Mouse (Mus musculus) heart, adult 2 months (tissue): ENCODE measurements around the gene Fbln5. TPM values are rescaled to one million over a fixed set of nuclear protein-coding genes. Genes with fewer than 3 reads are reported as not detected.

Experiments used
- DNase-seq, 2 experiments: peaks; one replicate each; pipeline ENCODE4 v3.0.0; 2021
- H3K27ac ChIP-seq: fragments of 200-600 bp; 2 replicates; pipeline ENCODE4 v1.8.1; 2022
- H3K27me3 ChIP-seq: fragments of 200-500 bp; 2 replicates; pipeline ENCODE4 v1.6.1; 2012; ENCODE audit warnings: mild to moderate bottlenecking, low read length, inconsistent platforms, mixed read lengths; ENCODE audit not compliant: control insufficient read depth, insufficient read depth
- H3K36me3 ChIP-seq: fragments of 200-500 bp; 2 replicates; pipeline ENCODE4 v1.6.1; 2012; ENCODE audit warnings: low read length, inconsistent platforms; ENCODE audit not compliant: control insufficient read depth, insufficient read depth
- H3K4me1 ChIP-seq: fragments of 200-500 bp; 2 replicates; pipeline ENCODE4 v1.6.1; 2011; ENCODE audit warnings: low read length; ENCODE audit not compliant: control insufficient read depth, insufficient read depth
- H3K4me3 ChIP-seq: fragments of 200-600 bp; 2 replicates; pipeline ENCODE4 v1.8.1; 2022
- H3K79me2 ChIP-seq: fragments of 200-500 bp; replicated peaks from 2 replicates; pipeline ENCODE4 v1.6.1; 2012; ENCODE audit warnings: mild to moderate bottlenecking, inconsistent platforms, low read length, moderate library complexity, mixed read lengths; ENCODE audit not compliant: control insufficient read depth, insufficient read depth
- H3K9ac ChIP-seq: fragments of 200-500 bp; 2 replicates; pipeline ENCODE4 v1.6.1; 2012; ENCODE audit warnings: low read depth, mild to moderate bottlenecking, control low read depth, inconsistent platforms, low read length, mixed read lengths
- CTCF ChIP-seq: fragments of 200-600 bp; IDR thresholded peaks from 2 replicates; pipeline ENCODE4 v1.8.1; 2022; ENCODE audit warnings: antibody characterized with exemption, mild to moderate bottlenecking, moderate library complexity
- EP300 ChIP-seq: fragments of 200-500 bp; IDR thresholded peaks from 2 replicates; pipeline ENCODE4 v1.6.1; 2011; ENCODE audit warnings: low read depth, low read length, control low read depth; ENCODE audit not compliant: insufficient read depth
- POLR2A ChIP-seq: fragments of 200-500 bp; IDR thresholded peaks from 2 replicates; pipeline ENCODE4 v1.6.1; 2011; ENCODE audit warnings: mild to moderate bottlenecking, low read depth, low read length, control low read depth; ENCODE audit not compliant: insufficient read depth
- WGBS: fragments of 180-500 bp; shearing (Covaris S2); methylation state at CpG from one replicate; pipeline ENCODE4 v1.1.7; 2018; 5-methylcytosine and 5-hydroxymethylcytosine counted together
- intact Hi-C: fragments of 180-260 bp; cut with DNase I; formaldehyde crosslinking; loops from one replicate; pipeline ENCODE4 v1.15.1; 2025
- polyA plus RNA-seq: library from polyadenylated mRNA; depleted of rRNA; stranded (reverse); fragments of >200 nt; gene quantifications from 2 replicates; pipeline ENCODE4 v1.2.3, GENCODE M21; 2012
- total RNA-seq, 2 experiments: library from RNA; stranded (reverse); gene quantifications; 2 replicates each; pipeline ENCODE4 v1.2.3; 2021

The Fbln5 gene
- total and polyA plus RNA-seq, 3 experiments, result 23.4 to 40.4 (median 26.9) TPM

DNA sequence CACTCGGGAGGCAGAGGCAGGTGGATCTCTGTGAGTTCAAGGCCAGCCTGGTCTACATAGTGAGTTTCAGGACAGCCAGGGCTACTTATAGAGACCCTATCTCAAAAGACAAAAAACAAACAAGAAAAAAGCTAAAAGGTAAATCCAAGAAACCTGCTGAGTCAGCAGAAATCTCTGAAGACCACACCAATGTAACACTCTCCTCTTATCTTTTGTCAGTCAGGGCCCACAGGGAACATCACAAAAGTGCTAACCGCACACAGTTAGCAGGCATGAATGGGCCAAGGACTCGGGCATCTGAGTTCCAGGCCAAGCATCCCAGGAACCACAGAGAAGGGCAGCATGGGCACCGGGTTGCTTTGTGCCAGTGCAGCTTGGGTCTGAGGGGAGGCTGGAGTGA, 26.2 kb downstream of the Fbln5 start:
- 90% methylated on average over 4 of the region's 4 CpGs for WGBS
- Histone ChIP-seq H3K36me3 (no peaks in the 10 kb centered on the region), H3K4me3 (no peak overlapping the region), H3K79me2 (no peaks in the 10 kb centered on the region), H3K9ac (no peak overlapping the region), H3K27me3 (no peaks in the 10 kb centered on the region), H3K27ac (no peak overlapping the region), H3K4me1 (peaks cover 2% of the 10 kb centered on the region)
- intact Hi-C loops, result no loop called here
- TF ChIP-seq CTCF, result no peak
- no peak for TF ChIP-seq POLR2A
- TF ChIP-seq EP300, result no peak
- DNase-seq, result no peak

DNA sequence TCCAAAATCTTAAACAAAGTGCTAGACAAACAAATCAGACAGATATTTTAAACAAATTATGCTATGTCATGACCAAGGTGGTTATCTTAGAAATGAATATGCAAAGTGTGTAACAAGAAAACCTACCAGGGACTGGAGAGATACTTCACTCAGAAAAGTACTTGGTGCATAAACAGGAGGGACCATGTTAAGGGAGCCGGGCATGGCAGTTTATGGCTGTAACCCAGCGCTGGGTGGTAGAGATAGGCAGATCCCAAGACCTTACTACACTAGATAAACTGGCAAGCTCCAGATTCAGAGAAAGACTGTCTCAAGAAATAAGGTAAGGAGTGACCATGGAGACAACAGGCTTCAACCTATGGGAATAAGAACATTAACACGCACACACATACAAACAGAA, 29.1 kb downstream of the Fbln5 start:
- no peak overlapping the region for H3K27ac ChIP-seq
- TF ChIP-seq CTCF (no peak), POLR2A (no peak), EP300 (no peak)
- 86% methylated on average over 3 of the region's 3 CpGs for WGBS

DNA sequence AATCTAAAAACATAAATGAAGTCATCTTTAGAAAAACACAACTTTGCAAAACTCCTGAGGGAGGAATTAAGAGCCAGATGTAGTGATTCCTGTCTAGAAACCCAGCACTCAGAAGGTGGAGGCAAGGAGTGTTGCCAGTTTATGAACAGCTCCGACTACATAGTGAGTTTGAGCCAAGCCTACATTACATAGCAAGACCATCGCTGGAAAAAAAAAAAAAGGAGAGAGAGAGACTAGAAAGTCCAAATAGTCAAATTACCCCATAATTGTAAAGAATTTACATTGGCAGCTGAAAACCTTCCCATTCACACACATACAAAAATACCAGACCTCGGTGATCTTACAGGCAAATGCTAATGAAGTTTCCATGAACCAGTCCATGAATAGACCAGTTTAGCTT, 29.6 kb downstream of the Fbln5 start:
- Histone ChIP-seq H3K27me3 (no peaks in the 10 kb centered on the region), H3K4me3 (no peak overlapping the region), H3K9ac (no peak overlapping the region), H3K36me3 (no peaks in the 10 kb centered on the region), H3K27ac (no peak overlapping the region), H3K4me1 (no peaks in the 10 kb centered on the region; the same call in 1 of the 2 replicates), H3K79me2 (no peaks in the 10 kb centered on the region)
- no peak for DNase-seq
- intact Hi-C loops, result loop anchor here (10.0 kb wide), 1 partner anchor 664 kb away; no protein-coding TSS in a partner anchor
- WGBS, result 68% methylated on average over 3 of the region's 3 CpGs
- no peak for TF ChIP-seq EP300
- no peak for TF ChIP-seq CTCF
- TF ChIP-seq POLR2A, result no peak

More for the DNA sequence above, 29.1 kb downstream of the Fbln5 start:
- no peak overlapping the region for H3K4me3 ChIP-seq
- no peak overlapping the region for H3K9ac ChIP-seq
- no peaks in the 10 kb centered on the region for H3K79me2 ChIP-seq
- H3K36me3 ChIP-seq, result no peaks in the 10 kb centered on the region
- peaks cover 2% of the 10 kb centered on the region for H3K4me1 ChIP-seq
- DNase-seq, result no peak
- intact Hi-C loops, result loop anchor here (10.0 kb wide), 1 partner anchor 665 kb away; no protein-coding TSS in a partner anchor
- no peaks in the 10 kb centered on the region for H3K27me3 ChIP-seq

DNA sequence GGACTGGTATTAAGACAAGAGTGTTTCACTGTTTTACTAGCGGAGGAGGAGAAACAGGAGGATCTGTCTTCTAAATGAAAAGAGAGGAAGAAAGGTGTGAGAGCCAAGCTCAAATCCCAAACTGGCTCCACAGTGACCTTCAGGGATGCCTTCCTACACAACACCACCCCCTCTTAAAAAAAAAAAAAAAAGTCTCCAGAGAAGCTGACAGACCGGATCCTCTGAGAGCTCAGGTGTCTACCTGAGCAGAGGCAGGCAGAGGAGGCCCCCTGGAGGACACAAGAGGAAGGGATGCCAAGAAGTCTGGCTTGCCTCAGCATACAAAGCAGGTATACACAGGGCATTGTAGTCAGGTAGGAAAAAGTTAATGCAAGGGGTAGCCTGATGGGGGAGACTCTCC, 36.1 kb downstream of the Fbln5 start:
- intact Hi-C loops, result loop anchor here (10.0 kb wide), 1 partner anchor 658 kb away; no protein-coding TSS in a partner anchor
- 0 out of 2 replicates have a peak, but pooled peaks cover 2% of the 10 kb centered on the region for H3K4me1 ChIP-seq

DNA sequence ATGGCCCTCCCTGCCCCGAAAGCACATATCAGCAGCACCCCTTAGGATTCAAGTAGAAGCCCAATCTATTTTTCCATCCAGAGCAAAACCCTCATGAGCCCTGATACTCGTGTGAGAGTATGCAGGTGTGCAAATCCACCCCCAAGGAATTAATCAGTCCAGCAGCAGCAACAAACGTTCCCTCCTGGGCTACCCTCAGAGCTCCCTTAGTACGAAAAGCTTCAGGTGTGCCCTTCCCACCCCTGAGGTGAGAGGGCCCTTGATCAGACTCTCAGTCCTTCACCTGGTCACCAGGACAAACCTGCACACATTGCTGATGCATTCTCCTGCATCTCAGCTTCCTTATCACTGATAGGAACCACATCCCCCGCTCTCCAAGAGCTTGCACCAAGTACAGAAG, 37.9 kb downstream of the Fbln5 start:
- H3K4me3 ChIP-seq, result no peak overlapping the region
- no peak overlapping the region for H3K9ac ChIP-seq
- DNase-seq, result no peak
- intact Hi-C loops, result loop anchor here (10.0 kb wide), 1 partner anchor 656 kb away; no protein-coding TSS in a partner anchor
- H3K36me3 ChIP-seq, result no peaks in the 10 kb centered on the region
- no peak overlapping the region for H3K27ac ChIP-seq
- no peaks in the 10 kb centered on the region for H3K27me3 ChIP-seq
- no peaks in the 10 kb centered on the region for H3K79me2 ChIP-seq
- TF ChIP-seq CTCF, result no peak
- no peak for TF ChIP-seq EP300
- no peak for TF ChIP-seq POLR2A
- WGBS, result 82% methylated on average over 5 of the region's 5 CpGs
- peaks cover 9% of the 10 kb centered on the region; the same call in 1 of the 2 replicates for H3K4me1 ChIP-seq

More for the DNA sequence above, 36.1 kb downstream of the Fbln5 start:
- no peaks in the 10 kb centered on the region for H3K79me2 ChIP-seq
- H3K36me3 ChIP-seq, result no peaks in the 10 kb centered on the region
- no peak overlapping the region for H3K9ac ChIP-seq
- no peak overlapping the region for H3K4me3 ChIP-seq
- no peak for DNase-seq
- TF ChIP-seq EP300 (no peak), CTCF (peak; percentile 56), POLR2A (no peak)
- WGBS, result 71% methylated on average over 2 of the region's 2 CpGs
- H3K27ac ChIP-seq, result no peak overlapping the region
- no peaks in the 10 kb centered on the region for H3K27me3 ChIP-seq

DNA sequence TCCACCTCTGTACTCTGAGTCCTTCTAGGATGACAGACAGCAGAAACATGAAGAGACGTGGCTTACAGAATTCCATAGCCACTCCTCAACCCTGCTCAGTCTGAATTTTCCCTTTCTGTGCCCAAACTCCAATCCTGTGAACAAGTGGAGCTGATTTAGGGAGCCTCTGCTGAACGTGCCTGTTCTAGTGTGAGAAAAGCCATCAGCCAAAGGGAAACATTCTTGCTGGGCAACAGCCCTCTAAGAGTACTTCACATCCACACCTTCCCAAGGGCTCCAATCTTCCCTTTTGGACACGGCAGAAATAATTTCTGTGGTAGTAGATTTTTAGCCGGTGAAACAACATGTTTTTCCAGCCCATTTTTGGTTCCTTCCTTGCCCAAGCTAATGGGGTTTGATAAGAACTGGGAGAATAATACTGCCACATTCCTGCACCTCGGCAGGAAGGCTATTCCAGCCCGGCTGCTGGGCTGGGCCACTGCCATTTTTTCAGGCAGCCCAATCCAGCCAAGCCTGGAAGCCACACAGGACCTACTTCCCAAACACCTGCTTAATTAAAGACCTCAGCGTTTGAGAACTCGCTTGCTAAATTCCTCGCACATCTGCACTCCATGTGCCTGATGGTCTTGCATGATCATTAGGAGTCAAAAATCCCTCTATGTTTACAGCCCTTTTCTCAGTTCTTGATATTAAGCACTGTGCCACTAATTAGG, 41.1 kb downstream of the Fbln5 start:
- peaks cover 9% of the 10 kb centered on the region; the same call in 1 of the 2 replicates for H3K4me1 ChIP-seq
- no peak overlapping the region for H3K9ac ChIP-seq
- WGBS, result 13% methylated on average over 9 of the region's 9 CpGs
- H3K27ac ChIP-seq, result peak overlapping the region; percentile 48; the same call in 1 of the 2 replicates
- no peaks in the 10 kb centered on the region for H3K79me2 ChIP-seq
- no peaks in the 10 kb centered on the region for H3K27me3 ChIP-seq
- no peak overlapping the region for H3K4me3 ChIP-seq
- intact Hi-C loops, result no loop called here
- H3K36me3 ChIP-seq, result no peaks in the 10 kb centered on the region
- peak; percentile 60 to 77 for DNase-seq
- TF ChIP-seq POLR2A (no peak), EP300 (no peak), CTCF (no peak)
